Mouse (Mus musculus) limb, embryonic 11.5 days (tissue): ENCODE measurements around the gene Stx6. TPM values are rescaled to one million over a fixed set of nuclear protein-coding genes. Genes with fewer than 3 reads are reported as not detected.

Source experiments
- ATAC-seq: fragments of 200-750 bp; cut with Nextera tagmentation; 2 replicates; pipeline ENCODE4 v1.8.0; 2017; ENCODE audit warnings: low read depth; ENCODE audit not compliant: insufficient number of reproducible peaks, low FRiP score, low TSS enrichment
- DNase-seq: peaks from one replicate; pipeline ENCODE4 v3.0.0-alpha.2; 2015; ENCODE audit warnings: low spot score
- H3K27ac ChIP-seq: fragments of 300-500 bp; sonication (generic); replicated peaks from 2 replicates; pipeline ENCODE4 v1.5.1; 2014; ENCODE audit warnings: low read depth, mild to moderate bottlenecking, low read length
- H3K27me3 ChIP-seq: fragments of 300-500 bp; sonication (generic); 2 replicates; pipeline ENCODE4 v1.6.1; 2014; ENCODE audit warnings: mild to moderate bottlenecking, low read length, mixed read lengths; ENCODE audit not compliant: control insufficient read depth, insufficient read depth
- H3K36me3 ChIP-seq: fragments of 300-500 bp; sonication (generic); 2 replicates; pipeline ENCODE4 v1.6.1; 2014; ENCODE audit warnings: mild to moderate bottlenecking, low read length, moderate library complexity, mixed read lengths; ENCODE audit not compliant: control insufficient read depth, insufficient read depth
- H3K4me1 ChIP-seq: fragments of 300-500 bp; sonication (generic); 2 replicates; pipeline ENCODE4 v1.6.1; 2014; ENCODE audit warnings: low read length, mixed read lengths; ENCODE audit not compliant: control insufficient read depth, insufficient read depth
- H3K4me2 ChIP-seq: fragments of 300-500 bp; sonication (generic); 2 replicates; pipeline ENCODE4 v1.6.1; 2014; ENCODE audit warnings: low read depth, mild to moderate bottlenecking, moderate library complexity; ENCODE audit not compliant: severe bottlenecking
- H3K4me3 ChIP-seq: fragments of 300-500 bp; sonication (generic); 2 replicates; pipeline ENCODE4 v1.5.1; 2014; ENCODE audit warnings: low read depth, low read length
- H3K9ac ChIP-seq: fragments of 300-500 bp; sonication (generic); 2 replicates; pipeline ENCODE4 v1.6.1; 2014; ENCODE audit warnings: mild to moderate bottlenecking, low read length
- H3K9me3 ChIP-seq: fragments of 300-500 bp; sonication (generic); 2 replicates; pipeline ENCODE4 v1.6.1; 2016; ENCODE audit warnings: low read length; ENCODE audit not compliant: control insufficient read depth
- WGBS: fragments of 180-500 bp; shearing (Covaris S2); extraction: QIAGEN DNeasy Blood & Tissue Kit; methylation state at CpG from one replicate; pipeline ENCODE4 v1.1.7; 2014; 5-methylcytosine and 5-hydroxymethylcytosine counted together
- polyA plus RNA-seq: library from polyadenylated mRNA; unstranded; fragments of >200 nt; fragmentation: Nextera tagmentation; extraction: Ambion mirVana; gene quantifications from 2 replicates; pipeline ENCODE4 v1.2.1, GENCODE M21; 2014

The Stx6 gene
- polyA plus RNA-seq, 1 experiment from 2014 or later = 91.8 TPM

- ATAC-seq = peak; percentile 81
- no peak within 1 kb of the TSS for H3K27ac ChIP-seq
Measured at GRCm38 (mm10) chr1:155146572-155146980, 11.9 kb upstream of the Stx6 start, which contains the start of gene Mr1. TSS of gene Mr1 (minus strand) at chr1:155146814.

DNA sequence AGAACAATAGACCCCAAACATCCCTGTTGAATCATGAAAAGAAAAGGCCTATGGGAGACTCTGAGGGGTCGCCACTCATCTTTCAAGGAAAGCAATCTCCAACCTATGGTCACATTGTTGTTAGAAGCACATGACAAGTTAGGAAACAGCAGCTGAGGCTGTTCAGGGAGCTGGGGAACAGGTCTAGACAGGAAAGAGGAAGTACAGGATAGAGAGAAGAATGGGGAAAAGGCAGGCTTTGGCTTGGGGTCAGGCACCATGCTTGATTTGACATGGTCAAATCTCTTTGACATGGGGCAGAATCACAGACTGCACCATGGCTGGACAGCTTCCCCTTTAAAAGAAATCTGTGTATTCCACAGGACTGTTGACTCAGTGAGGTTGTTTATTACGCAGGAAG is 11.3 kb upstream of the Stx6 start:
- H3K4me3 ChIP-seq = no peak overlapping the region
- 0 out of 2 replicates have a peak, but pooled peaks cover 2% of the 10 kb centered on the region for H3K4me1 ChIP-seq
- no peak for DNase-seq
- H3K9me3 ChIP-seq = no peaks in the 10 kb centered on the region
- WGBS = 80% methylated on average over 2 of the region's 2 CpGs
- H3K36me3 ChIP-seq = no peaks in the 10 kb centered on the region
- H3K27ac ChIP-seq = no peak overlapping the region
- no peak overlapping the region for H3K9ac ChIP-seq
- no peaks in the 10 kb centered on the region for H3K27me3 ChIP-seq
- ATAC-seq = no peak
- no peak overlapping the region for H3K4me2 ChIP-seq

More at GRCm38 (mm10) chr1:155146572-155146980, 11.9 kb upstream of the Stx6 start, which contains the start of gene Mr1:
- H3K9ac ChIP-seq = peak within 1 kb of the TSS; percentile 41; the same call in 1 of the 2 replicates
- 53% methylated on average over 8 of the region's 8 CpGs for WGBS
- H3K4me3 ChIP-seq = 0 out of 2 replicates have a peak within 1 kb of the TSS, but pooled peaks have one; percentile 16
- H3K9me3 ChIP-seq = no peaks in the 10 kb centered on the region
- no peaks in the 10 kb centered on the region for H3K36me3 ChIP-seq
- peak; percentile 33 for DNase-seq
- H3K27me3 ChIP-seq = no peaks in the 10 kb centered on the region
- 0 out of 2 replicates have a peak, but pooled peaks cover 2% of the 10 kb centered on the region for H3K4me1 ChIP-seq
- H3K4me2 ChIP-seq = peak within 1 kb of the TSS; percentile 18; the same call in 1 of the 2 replicates

- no peak overlapping the region for H3K9ac ChIP-seq
- no peak overlapping the region for H3K27ac ChIP-seq
- H3K4me3 ChIP-seq = no peak overlapping the region
- H3K4me1 ChIP-seq = 0 out of 2 replicates have a peak, but pooled peaks cover 2% of the 10 kb centered on the region
- no peak for DNase-seq
- H3K4me2 ChIP-seq = no peak overlapping the region
- H3K9me3 ChIP-seq = no peaks in the 10 kb centered on the region
- 95% methylated on average over 3 of the region's 3 CpGs for WGBS
- no peaks in the 10 kb centered on the region for H3K36me3 ChIP-seq
- H3K27me3 ChIP-seq = no peaks in the 10 kb centered on the region
- ATAC-seq = no peak
Measured at GRCm38 (mm10) chr1:155149403-155149802, 9.1 kb upstream of the Stx6 start.

DNA sequence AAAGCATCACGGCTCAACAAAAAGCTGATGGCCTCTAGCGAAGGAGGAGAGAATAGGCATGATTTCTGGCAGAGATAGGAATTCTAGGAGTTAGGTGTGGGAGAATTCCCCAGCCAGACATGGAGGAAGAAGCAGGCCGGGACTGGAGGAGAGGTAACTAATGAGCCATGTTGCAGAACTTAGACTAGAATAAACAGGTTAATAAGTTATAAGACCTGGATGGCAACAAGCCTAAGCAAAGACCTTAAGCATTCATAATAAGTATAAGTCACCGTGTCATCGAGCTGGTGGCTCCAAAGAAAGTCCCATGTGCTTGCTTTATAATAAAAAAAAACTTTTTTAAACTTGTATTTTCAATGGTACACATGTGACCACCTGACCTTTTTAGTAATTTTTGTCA is 7.7 kb upstream of the Stx6 start:
- Histone ChIP-seq H3K9me3 (no peaks in the 10 kb centered on the region), H3K27me3 (no peaks in the 10 kb centered on the region), H3K4me3 (no peak overlapping the region), H3K9ac (no peak overlapping the region), H3K36me3 (no peaks in the 10 kb centered on the region), H3K4me2 (no peak overlapping the region), H3K4me1 (0 out of 2 replicates have a peak, but pooled peaks cover 1% of the 10 kb centered on the region), H3K27ac (no peak overlapping the region)
- DNase-seq (no peak), ATAC-seq (no peak)
- WGBS = 90% methylated on average over 5 of the region's 5 CpGs

DNA sequence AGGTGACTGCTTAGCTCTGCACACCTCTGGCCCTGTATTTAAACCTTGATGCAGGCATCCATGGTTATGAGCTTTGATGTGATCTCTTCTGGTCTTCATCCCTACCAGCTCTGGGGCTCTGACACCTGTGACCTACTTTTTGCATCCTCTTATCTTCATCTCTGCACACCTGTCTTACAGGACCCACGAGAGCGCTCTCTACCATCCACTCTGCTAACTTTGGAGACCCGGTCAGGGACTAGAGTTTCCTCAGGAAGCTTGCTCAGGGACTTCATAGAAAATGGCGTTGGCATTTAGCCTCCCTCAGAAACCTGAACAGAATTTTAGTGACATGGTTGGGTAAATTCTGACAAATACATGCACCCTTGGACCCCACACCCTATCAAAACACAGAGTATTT is 4.6 kb upstream of the Stx6 start:
- Histone ChIP-seq H3K36me3 (no peaks in the 10 kb centered on the region), H3K27me3 (no peaks in the 10 kb centered on the region), H3K4me1 (no peaks in the 10 kb centered on the region), H3K9me3 (no peaks in the 10 kb centered on the region), H3K4me3 (no peak overlapping the region), H3K9ac (no peak overlapping the region), H3K27ac (no peak overlapping the region), H3K4me2 (no peak overlapping the region)
- WGBS = 79% methylated on average over 4 of the region's 4 CpGs
- ATAC-seq (no peak), DNase-seq (no peak)

GRCm38 (mm10) chr1:155158970-155159484 is 512 bp downstream of the Stx6 start:
- no peaks in the 10 kb centered on the region for H3K27me3 ChIP-seq
- H3K9me3 ChIP-seq = no peaks in the 10 kb centered on the region
- ATAC-seq = no peak; the same call in 1 of the 2 replicates
- H3K4me2 ChIP-seq = peak overlapping the region; percentile 64
- DNase-seq = peak; percentile 72
- no peaks in the 10 kb centered on the region for H3K4me1 ChIP-seq
- H3K9ac ChIP-seq = peak overlapping the region; percentile 90
- WGBS = 0% methylated on average over 44 of the region's 46 CpGs
- H3K27ac ChIP-seq = peak overlapping the region; percentile 59
- peak overlapping the region; percentile 97 for H3K4me3 ChIP-seq
- H3K36me3 ChIP-seq = no peaks in the 10 kb centered on the region

- WGBS = 84% methylated on average over 3 of the region's 3 CpGs
- ATAC-seq = no peak
Measured at GRCm38 (mm10) chr1:155167453-155167852, 8.9 kb downstream of the Stx6 start.

DNA sequence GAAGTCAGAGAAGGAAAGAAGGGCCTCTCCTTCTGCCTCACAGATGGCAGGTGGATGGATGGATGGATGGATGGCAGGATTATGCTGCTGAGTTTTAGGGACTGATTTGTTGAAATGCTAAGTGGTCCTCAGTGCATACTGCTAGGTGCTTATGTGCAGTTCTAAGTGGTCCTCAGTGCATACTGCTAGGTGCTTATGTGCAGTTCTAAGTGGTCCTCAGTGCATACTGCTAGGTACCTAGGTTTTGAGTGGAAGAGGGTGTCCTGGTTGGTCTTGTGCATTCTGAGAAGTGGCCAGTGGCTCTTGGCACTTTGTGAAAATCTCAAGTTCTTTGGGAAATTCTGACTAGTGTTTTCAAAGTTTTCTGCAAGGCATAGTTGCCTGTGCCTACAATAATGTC is 11.4 kb downstream of the Stx6 start:
- DNase-seq (no peak), ATAC-seq (no peak)
- Histone ChIP-seq H3K9me3 (no peaks in the 10 kb centered on the region), H3K4me2 (no peak overlapping the region), H3K4me3 (no peak overlapping the region), H3K4me1 (no peaks in the 10 kb centered on the region), H3K27ac (no peak overlapping the region), H3K36me3 (no peaks in the 10 kb centered on the region), H3K9ac (no peak overlapping the region), H3K27me3 (no peaks in the 10 kb centered on the region)

More at GRCm38 (mm10) chr1:155167453-155167852, 8.9 kb downstream of the Stx6 start:
- H3K27me3 ChIP-seq = no peaks in the 10 kb centered on the region
- H3K9ac ChIP-seq = no peak overlapping the region
- no peak overlapping the region for H3K4me3 ChIP-seq
- no peaks in the 10 kb centered on the region for H3K9me3 ChIP-seq
- no peaks in the 10 kb centered on the region for H3K4me1 ChIP-seq
- no peaks in the 10 kb centered on the region for H3K36me3 ChIP-seq
- H3K27ac ChIP-seq = no peak overlapping the region
- H3K4me2 ChIP-seq = no peak overlapping the region
- no peak for DNase-seq
